Mouse (Mus musculus): Measurements from ENCODE around the gene Rnf149. TPM values are rescaled to one million over a fixed set of nuclear protein-coding genes. Genes with fewer than 3 reads are reported as not detected.

The Rnf149 gene
- total RNA-seq, 2 experiments from 2014 or later: 21.1 to 23.4 TPM

DNA sequence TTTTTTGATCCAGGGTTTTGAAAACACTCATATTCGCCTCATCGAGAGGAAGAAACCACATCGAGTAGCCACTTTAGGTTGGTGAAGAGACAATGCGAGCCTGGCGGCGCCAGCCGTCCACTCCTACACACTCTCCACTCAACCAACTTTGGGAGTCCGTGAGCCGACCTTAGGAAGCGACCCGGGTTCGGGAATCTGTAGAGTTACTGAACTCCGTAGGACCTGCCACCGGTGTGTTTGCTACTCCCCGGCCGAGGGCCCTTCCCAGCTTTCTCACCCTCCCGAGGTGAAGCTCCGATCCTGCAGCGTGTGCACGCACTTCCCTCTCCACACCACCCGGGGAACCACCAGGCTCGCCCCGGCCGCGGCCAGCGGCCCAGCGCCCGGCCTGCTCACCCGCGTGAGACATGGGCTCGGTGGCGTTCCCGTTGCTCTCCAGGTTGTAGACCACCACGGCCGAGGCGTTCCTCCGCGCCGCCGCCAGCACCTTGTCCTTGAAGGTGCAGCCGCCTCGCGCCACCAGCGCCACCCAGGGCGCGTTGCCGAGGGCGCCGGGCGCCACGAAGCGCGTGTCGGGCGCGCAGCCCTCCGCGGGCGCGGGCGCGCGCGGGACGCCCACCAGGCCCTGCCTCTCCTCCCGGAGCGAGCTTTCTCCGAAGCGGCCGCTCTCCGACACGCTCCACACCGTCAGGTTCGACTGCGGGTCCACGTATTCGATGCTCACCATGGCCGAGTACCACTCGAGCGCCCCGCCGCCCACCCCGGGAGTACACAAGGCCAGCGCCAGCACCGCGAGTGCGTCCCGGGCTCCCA, 568 bp downstream of the Rnf149 start:
- DNase-seq: peak; percentile 52
- intact Hi-C loops (cut with DNase I): loop anchor here (10.0 kb wide), 1 partner anchor 78 kb away; the partner anchor contains the start of gene Creg2

DNA sequence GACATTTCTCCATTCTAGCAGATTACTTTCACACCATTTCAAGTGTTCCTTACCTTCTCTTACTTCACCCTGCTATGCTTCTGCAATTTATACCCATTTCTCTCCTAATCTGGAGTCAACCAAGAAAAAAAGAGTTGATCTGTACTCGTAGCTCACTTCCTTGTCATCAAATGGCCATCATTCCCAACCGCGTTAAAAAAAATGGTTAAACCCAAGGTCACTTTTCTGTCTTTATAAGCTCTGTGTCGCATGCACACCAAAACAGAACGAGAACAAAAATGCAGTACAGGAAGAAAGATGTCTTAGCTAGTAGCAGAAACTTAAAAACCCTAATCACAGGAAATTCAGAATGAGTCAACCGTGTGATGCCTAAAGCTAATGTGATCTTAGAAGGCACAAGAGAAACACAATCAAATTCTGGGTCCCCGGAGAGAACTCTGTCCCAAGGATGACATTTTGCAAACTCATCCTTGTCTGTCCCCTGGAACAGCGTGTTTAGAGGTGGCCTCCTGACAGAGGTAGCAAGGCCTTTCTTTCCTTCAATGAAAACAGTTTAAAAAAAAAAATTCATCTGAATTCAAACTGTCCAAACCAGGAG, 1.3 kb downstream of the Rnf149 start:
- intact Hi-C loops (cut with DNase I): loop anchor here (10.0 kb wide), 1 partner anchor 79 kb away; the partner anchor contains the start of gene Creg2
- no peak for DNase-seq

DNA sequence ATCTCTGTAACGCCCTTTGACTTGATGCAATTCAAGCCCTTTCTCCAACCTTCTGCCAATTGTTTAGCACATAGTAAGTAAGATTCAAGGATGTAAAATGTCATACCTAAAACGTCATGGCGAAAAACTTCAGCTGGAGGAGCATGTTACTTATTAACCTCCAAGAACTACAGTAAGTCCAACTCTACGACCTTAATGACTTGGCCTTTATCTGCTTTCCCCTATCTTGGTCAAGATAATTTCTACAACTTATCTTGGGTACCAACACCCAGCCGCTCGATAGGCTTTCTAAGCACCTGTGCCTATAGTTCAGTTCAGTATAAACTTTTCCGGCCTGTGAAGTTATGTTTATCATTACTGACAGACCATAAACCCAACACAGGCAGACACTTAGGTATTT, 3.3 kb downstream of the Rnf149 start:
- intact Hi-C loops (cut with DNase I): loop anchor here (10.0 kb wide), 1 partner anchor 81 kb away; the partner anchor contains the start of gene Creg2

DNA sequence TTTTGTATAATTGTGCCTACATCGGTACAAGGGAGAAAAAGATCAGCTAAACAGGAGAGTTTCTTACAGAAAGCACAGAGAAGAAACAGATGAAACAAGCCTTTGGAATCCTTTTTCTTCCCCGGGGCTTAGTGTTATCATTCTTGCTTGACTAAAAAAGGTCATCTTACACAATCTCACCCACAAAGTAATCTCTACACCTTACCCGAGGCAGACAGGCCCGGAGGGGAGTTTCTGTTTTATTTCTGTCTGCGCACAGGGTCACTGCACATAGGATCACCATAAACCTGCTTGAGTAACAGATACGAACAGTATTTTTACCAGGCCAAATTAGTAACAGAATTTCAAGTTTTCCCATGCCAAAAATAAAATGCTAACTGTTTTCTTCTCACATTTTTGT, 5.6 kb downstream of the Rnf149 start:
- intact Hi-C loops (cut with DNase I): loop anchor here (10.0 kb wide), 1 partner anchor 83 kb away; the partner anchor contains the start of gene Creg2

More for the DNA sequence above, 3.3 kb downstream of the Rnf149 start:
- no peak for DNase-seq

DNA sequence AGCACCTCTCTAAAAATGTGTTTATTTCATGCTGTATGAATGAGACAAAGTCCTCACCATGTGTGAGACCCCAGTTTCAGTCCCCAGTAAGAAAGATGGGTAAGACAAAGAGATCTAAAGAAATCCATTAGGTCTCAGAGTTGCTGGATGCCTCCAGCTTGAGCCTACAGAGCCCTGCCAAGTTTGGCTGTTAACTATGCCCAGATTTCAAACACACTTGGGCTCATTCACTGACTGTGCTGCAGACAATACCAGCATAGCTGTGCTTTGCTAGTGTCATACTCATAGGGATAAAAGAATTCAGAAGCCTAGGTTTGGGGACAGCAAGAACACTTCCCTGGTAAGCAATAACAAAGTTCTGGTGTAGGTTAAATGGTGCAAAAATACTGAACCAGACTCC, 9.1 kb downstream of the Rnf149 start:
- no peak for DNase-seq

More for the DNA sequence above, 5.6 kb downstream of the Rnf149 start:
- no peak for DNase-seq

DNA sequence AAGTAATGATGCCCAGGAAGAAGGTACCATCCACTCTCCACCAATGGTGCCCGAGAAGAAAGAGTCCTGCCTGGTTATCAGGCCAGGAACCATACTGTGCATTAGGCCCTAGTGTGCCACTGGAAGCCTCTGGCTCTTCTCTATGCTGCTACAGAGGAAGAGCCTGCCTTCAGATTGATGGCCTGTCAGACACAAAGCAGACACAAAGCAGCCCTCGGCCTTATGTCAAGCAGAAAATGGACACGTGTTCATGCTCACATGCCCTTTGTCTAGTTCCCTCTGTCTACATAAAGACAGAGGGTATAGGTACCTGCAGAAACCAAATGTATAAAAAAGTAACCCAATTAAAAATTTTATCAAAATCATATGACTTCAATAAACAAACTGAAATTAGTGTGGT, 12.6 kb downstream of the Rnf149 start:
- intact Hi-C loops (cut with DNase I): no loop called here
- no peak for DNase-seq

More for the DNA sequence above, 9.1 kb downstream of the Rnf149 start:
- intact Hi-C loops (cut with DNase I): no loop called here

DNA sequence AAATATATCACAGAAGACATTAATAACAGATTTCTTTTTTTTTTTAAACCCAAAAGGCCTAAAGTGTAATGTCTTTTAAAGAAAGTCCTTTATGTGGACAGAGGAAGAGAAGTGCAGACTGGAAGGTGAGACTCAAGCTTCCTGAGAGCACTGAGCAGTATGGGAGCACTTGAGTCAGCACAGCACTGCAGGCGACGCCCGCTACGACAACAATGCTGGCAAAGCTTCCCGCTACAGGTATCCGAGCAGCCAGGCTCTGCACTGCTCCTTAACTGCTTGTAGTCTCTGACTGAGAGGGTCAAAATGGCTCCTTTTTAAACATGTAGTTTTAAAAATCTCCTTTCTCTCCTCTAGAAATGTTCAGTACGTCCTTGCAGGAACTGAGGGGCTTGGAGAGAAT, 14.0 kb downstream of the Rnf149 start:
- DNase-seq: no peak
- intact Hi-C loops (cut with DNase I): no loop called here

DNA sequence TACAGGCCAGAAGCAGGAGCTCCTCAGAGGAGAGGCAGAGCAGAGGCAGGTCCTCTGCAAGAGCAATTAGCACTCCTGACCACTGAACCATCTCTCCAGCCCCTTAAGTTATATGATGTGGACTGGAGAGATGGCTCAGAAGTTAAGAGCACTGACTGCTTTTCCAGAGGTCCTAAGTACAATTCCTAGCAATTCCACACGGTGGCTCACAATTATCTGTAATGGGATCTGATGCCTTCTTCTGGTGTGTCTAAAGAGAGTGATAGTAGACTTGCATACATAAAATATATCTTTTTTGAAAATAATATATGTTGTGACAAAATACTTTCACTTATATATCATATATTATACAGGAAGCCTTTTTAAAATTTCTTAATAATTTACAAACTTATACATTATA, 15.3 kb downstream of the Rnf149 start:
- DNase-seq: no peak
- intact Hi-C loops (cut with DNase I): no loop called here

DNA sequence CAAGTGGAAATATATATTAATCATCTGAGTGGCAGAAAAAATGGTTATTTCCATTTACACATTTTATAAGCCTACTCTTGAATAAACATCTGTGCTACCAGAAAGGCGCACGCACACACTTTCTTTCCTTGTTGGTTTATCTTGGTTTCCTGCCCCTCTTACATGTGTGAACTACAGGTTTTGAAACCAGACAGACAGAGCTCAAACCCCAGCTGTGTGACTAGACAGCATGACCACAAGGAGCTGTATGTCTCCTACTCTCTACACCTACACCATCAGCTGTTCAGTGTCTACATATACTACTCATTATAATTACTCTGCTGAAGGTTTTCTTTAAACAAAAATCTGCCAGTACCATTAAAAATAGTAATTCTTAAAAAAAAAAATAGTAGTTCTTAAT, 18.2 kb downstream of the Rnf149 start:
- intact Hi-C loops (cut with DNase I): no loop called here
- no peak for DNase-seq

DNA sequence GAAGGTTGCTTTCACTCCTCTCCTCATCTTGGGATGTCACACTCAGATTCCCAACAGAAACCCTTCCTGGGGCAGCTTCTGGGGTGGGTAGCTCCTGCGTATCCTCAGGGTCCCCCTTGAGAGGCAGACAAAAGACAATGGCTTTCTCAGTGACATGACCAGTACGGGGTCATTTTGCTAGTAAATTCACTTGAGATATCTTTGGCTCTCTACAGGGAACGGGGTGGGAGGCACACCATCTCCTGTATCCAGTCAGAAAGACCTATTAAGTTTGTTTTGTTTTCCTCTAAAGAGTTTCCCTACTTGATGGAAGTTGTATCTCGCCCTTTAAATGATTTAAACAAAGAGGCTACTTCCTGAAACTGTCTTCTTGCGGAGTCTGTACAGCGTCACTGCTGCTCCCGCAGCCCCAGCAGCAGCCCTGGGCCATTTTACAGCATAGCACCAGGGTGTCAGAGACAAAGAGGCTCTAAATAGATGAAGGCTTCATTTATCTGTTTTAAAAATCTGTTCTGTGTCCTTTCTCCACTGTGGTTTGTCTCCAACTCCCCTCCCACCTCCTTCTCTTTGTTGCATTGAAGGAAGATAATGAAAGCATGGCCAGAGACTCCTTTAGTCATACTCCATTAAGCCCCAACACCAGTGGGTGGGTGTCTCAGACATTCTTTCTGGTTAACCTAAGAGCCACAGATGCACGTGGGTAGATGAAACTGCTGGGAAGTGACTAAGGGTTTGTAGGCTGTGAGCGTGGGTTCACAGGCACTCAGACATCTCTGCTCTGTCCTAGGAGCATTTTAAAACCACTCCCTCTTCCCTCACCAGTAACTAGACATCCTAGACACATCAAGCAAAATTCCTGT, 21.4 kb downstream of the Rnf149 start:
- intact Hi-C loops (cut with DNase I): no loop called here
- DNase-seq: no peak

DNA sequence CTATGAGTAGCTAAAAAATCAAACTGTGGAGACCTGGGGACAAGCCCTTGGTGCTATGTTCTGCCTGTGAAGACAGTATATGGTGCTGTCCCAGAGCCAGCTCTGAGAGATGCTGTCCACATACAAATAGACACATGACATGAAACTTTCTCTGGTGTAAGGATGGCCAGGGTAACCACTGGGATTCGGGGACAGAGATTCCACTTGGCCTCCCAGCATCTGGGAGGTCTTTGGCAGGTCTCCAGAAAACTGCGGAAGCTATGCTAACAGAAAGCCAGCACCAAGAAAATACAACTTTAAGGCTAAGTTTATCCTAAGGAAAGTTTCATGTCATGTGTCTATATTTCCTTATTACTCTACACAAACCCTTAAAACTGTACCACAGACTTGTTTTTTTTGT, 27.4 kb downstream of the Rnf149 start:
- intact Hi-C loops (cut with DNase I): no loop called here
- no peak for DNase-seq

DNA sequence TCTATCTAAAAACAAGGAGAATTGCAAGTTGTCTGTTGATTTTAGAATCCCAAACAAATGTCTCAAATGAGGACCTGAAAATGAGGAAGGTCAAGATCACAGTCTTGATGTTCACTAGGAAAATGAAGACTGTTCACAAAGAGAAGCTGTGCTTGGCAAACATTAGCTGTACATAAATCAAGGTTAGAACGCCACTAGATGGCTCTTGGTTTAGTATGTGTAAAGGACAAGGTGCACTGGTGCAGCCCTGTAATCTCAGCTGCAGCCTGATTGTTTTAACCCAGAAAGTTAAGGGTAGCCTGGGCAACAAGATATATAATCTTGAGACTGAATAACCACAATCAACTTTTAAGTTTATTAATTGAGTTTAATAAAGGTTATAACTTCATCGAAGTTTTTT, 30.0 kb downstream of the Rnf149 start:
- intact Hi-C loops (cut with DNase I): no loop called here
- no peak for DNase-seq

DNA sequence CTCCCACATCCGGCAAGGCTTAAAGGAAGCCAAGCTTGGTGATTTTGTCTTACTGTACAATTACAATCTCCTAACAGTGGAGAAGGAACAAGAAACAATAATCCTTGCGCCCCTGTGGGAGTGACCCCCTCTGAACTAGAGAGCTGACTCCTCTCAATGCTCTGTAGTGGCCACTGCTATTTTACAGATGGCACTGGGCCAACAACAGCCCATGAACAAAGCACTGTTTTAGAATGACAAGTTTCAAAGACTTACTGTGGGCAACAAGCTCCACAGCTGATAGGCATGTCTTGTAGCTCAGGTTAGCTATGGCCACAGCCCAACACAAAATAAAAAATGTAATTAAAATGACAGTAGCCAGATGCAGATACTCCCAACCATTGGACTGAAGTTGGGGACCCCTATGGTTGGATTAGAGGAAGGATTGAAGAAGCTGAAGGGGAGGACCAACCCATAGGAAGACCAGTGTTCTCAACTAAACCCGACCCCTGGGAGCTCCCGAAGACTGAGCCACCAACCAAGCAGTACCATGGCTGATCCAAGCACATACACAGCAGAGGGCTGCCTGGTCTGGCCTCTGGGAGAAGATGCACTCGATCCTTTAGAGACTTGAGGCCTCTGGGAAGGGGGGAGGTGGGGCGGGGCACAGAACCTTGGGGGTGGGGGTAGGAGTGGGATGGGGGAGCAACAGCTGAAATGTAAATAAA, 30.9 kb downstream of the Rnf149 start:
- intact Hi-C loops (cut with DNase I): no loop called here
- no peak for DNase-seq

DNA sequence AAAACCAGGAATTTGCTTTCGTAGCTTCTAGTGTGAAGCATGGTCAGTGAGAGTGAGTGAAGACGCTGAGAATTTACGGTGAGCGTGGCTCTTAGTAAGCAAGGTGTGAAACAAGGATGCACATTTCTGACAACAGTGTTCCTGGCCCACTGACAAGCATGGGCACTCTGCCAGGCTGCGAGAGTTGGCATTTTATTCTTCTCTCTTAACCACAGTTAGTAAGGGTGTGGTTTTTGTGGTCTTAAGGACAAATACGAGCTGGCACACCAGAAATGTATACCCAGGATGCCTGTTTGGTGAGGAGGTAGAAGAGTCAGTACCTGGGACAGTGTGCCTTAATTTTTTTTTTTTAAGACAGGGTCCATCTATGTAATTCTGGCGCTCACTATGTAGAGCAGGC, 31.6 kb downstream of the Rnf149 start:
- no peak for DNase-seq
- intact Hi-C loops (cut with DNase I): no loop called here

DNA sequence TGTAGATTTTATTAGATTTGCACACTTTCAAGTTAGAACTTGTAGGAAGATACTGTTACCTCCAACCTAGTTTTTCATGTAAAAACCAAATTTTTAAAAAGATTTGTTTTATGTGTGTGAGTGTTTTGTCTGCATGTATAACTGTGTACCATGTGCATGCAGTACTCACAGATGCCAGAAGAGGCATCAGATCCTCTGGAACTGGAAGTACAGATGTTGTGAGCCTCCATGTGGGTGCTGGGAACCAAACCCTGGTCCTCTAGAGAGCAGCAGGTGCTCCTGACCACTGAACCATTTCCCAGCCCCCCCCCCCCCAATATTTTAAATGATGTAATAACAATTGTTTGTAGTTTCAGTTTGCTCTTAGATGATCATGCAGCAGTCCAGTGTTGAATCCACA, 36.6 kb downstream of the Rnf149 start:
- no peak for DNase-seq
- intact Hi-C loops (cut with DNase I): no loop called here

DNA sequence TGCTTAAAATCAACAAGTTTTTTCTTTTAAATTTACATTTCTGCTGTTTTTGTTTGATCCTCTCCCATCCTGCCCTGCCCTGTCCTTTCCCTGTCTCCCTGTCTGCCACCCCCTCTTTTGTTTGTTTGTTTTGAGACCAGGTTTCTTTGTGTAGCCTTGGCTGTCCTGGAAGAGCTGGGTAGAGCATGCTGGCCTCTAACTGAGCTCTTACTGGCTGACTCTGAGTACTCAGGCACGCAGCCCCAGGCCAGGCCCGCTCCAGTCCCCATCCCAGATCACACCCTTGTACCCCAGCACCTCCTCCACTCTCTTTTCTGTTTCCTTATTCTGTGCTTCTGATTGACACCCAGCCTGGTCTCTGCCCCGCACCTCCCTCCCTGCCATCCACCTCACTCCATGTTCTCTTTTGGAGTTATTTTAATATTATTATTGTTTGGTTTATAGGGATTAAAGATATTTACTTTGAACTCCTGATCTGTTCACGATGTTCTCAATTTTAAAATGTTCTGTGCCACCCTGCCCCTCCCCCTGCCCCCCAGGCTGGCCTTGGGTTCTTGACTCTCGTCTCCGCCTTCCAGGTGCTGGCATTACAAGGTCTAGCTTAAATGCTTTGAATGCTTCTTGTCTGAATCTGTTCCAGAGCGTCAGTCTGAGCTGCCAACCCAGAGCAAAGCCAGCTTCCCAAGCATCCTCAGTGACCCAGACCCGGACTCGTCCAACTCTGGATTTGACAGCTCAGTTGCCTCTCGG, 39.4 kb downstream of the Rnf149 start:
- DNase-seq: no peak
- intact Hi-C loops (cut with DNase I): no loop called here

DNA sequence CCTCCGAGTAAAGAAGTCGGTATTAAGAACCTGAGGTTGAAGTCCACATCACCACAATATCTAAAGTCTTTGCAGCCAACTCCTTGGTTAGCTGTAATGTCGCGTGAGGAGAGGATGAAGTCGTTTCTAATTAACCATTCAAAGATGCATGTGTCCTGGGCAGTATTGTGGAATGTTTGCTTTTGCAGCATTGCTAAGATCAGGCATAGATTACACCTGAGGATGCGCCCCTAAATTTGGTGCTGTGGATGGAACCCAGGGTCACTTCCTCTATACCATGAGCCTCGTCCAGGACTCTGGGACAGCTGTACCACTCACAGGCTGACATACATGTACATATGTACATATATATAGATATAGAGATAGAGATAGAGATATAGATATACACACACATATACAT, 40.5 kb downstream of the Rnf149 start:
- no peak for DNase-seq
- intact Hi-C loops (cut with DNase I): no loop called here

DNA sequence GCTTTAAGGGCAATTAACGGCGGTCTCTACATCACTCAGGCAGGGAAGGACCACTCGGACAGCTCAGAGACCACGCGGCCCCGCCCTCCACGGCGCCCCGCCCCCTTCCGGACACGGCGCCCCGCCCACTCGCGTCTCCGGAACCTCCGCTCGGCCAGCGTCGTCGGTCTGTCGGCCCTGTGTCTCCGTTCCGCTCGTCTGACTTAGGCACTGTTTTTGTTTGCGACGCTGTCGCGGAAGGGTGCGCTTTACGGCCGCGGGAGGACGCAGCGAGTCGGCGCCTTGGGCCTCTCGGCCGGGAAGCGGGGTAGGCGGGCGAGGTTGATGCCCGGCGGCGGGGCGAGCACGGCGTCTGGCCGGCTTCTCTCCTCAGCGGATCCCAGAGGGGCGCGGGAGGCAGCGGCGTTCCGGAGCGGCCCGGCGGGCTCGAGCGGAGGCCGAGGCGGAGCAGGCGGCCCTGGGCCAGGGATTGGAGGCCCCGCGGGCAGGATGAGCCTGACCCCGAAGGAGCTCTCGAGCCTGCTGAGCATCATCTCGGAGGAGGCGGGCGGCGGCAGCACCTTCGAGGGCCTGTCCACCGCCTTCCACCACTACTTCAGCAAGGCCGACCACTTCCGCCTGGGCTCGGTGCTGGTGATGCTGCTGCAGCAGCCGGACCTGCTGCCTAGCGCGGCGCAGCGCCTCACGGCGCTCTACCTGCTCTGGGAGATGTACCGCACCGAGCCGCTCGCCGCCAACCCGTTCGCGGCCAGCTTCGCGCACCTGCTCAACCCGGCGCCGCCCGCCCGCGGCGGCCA, 41.5 kb downstream of the Rnf149 start:
- peak; percentile 98 for DNase-seq
- intact Hi-C loops (cut with DNase I): no loop called here

DNA sequence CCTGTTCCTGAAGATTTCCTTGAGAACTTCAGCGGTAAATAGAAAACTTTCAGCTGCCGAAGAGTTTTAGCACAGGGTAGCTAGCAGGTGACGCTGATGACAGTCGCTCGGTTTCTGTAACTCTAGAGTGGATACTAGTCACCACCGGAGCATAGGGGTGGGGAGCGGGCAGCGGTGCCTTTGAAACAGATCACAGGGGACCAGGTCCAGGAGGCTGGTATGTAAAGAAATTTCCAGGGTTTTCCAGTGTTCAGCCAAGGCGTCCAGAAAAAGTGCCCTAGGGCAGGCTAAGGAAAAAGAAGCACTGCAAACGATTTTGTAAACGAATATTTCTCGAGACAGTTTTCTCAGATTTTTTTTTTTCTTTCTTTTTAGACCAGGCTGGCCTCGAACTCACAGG, 42.4 kb downstream of the Rnf149 start, which contains the start of gene Cnot11:
Gene Cnot11, plus strand, starts transcription at position 162 of the 400 bp plus-strand sequence.
- no peak for DNase-seq
- intact Hi-C loops (cut with DNase I): no loop called here
